28 mouse cellular contexts compared by ENCODE assay signal in the genomic region with DNA sequence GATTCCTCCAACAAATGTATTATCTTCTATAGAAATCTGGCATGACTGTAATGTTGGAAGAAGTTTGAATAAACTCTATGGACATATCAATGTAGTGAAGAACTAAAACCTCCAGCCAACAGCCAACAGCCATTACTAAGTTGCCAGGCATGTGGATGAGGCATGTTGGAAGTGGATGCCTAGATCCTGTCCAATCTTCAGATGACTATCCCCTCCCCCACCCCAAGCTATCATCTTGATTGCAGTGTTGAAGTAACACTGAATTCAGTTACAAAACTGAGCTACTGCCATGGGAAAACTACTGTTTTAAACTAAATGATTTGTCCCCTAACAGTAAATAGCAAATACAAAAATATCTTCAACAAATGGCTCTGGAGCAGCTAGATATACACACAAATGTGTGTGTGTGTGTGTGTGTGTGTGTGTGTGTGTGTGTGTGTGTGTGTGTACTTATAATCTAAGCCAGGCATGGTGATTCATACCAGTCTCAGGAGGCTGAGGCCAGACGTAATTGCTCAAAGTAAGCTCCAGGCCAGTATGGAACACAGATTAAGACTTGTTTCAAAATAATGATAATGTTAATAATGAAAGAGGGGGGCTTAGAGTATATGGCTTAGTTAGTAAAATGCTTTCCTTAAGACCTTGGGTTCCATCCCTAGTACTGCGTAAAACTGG. TPM values are rescaled to one million over a fixed set of nuclear protein-coding genes. Genes with fewer than 3 reads are reported as not detected.
DNase-seq lines count a peak whose midpoint lies in the region; ATAC-seq and TF ChIP-seq lines count a peak whose summit lies in the region.
"Had no signal": no experiment of that assay in that cellular context is flagged by ENCODE, and none has a peak within 500 bp of the region (broad histone marks: within the 10 kb centered on the region; RNA-seq: fewer than 3 reads in every experiment).

No protein-coding gene starts in this region.

- TF ChIP-seq CTCF in embryonic fibroblast, embryonic 13.5 days (IDR thresholded peaks at IDR 0.05; ENCODE audit: borderline replicate concordance, insufficient read depth, low read length) = no peak

- H3K27ac ChIP-seq in embryonic fibroblast, embryonic 13.5 days (ENCODE audit: insufficient read depth, low read length) = peak overlapping the region; percentile 83
- no peak overlapping the region for H3K27ac ChIP-seq in midbrain, embryonic 14.5 days (replicated peaks; ENCODE audit: low read depth, low read length)
- H3K27ac ChIP-seq: embryonic facial prominence, embryonic 10.5 days; embryonic facial prominence, embryonic 12.5 days; forebrain, embryonic 10.5 days; forebrain, embryonic 13.5 days; forebrain, embryonic 15.5 days had no signal

- ATAC-seq in midbrain, embryonic 14.5 days (ENCODE audit: low FRiP score, low TSS enrichment) = no peak
- ATAC-seq: CD4-positive, CD25-positive, alpha-beta regulatory T cell, adult 4 months; forebrain, embryonic 13.5 days; forebrain, embryonic 15.5 days; forebrain, postnatal 0 days had no signal

- H3K36me3 ChIP-seq in midbrain, embryonic 14.5 days (ENCODE audit: control insufficient read depth, insufficient read depth, low read length) = no peaks in the 10 kb centered on the region
- H3K36me3 ChIP-seq: embryonic facial prominence, embryonic 10.5 days; embryonic facial prominence, embryonic 12.5 days; forebrain, embryonic 10.5 days; forebrain, embryonic 15.5 days; G1E had no signal

- H3K4me1 ChIP-seq in embryonic fibroblast, embryonic 13.5 days (ENCODE audit: control insufficient read depth, insufficient read depth, low read length) = peaks cover 6% of the 10 kb centered on the region; the same call in 1 of the 2 replicates
- no peaks in the 10 kb centered on the region for H3K4me1 ChIP-seq in midbrain, embryonic 14.5 days (ENCODE audit: control insufficient read depth, insufficient read depth, low read length)
- H3K4me1 ChIP-seq: embryonic facial prominence, embryonic 10.5 days; embryonic facial prominence, embryonic 12.5 days; forebrain, embryonic 10.5 days; forebrain, embryonic 13.5 days; forebrain, embryonic 15.5 days had no signal

- H3K4me3 ChIP-seq in embryonic fibroblast, embryonic 13.5 days (ENCODE audit: insufficient read depth, low read length) = no peak overlapping the region
- no peak overlapping the region for H3K4me3 ChIP-seq in midbrain, embryonic 14.5 days (replicated peaks; ENCODE audit: low read depth, low read length)
- H3K4me3 ChIP-seq: embryonic facial prominence, embryonic 10.5 days; embryonic facial prominence, embryonic 12.5 days; erythroblast, embryonic 14.5 days; forebrain, embryonic 10.5 days; forebrain, embryonic 13.5 days; forebrain, embryonic 15.5 days had no signal

- DNase-seq in heart, adult 11 months = peak; percentile 88
- no peak for DNase-seq in heart, adult 9 months (ENCODE audit: low spot score in 2 of 2)
- DNase-seq in MN1 (ENCODE audit: low spot score) = peak; percentile 11
- DNase-seq in NIH3T3 (ENCODE audit: low read depth) = peak; percentile 93
- DNase-seq in frontal cortex, postnatal 14 days (ENCODE audit: low spot score in 2 of 2) = no peak
- DNase-seq in right cerebral cortex, postnatal 14 days = no peak
- no peak for DNase-seq in midbrain, embryonic 14.5 days
- DNase-seq: adrenal gland, adult 8-10 months; adrenal gland, postnatal 14 days; adrenal gland, postnatal 36 days; B cell, adult 2 months; cerebellum, adult 11-12 months; cerebellum, adult 2 months; cerebellum, adult 9-10 months; cerebellum, postnatal 10 days; cerebellum, postnatal 25 days; forebrain, postnatal 0 days had no signal

- no peak overlapping the region for H3K4me2 ChIP-seq in midbrain, embryonic 14.5 days (ENCODE audit: low read length)
- H3K4me2 ChIP-seq: embryonic facial prominence, embryonic 12.5 days; forebrain, embryonic 13.5 days; forebrain, embryonic 15.5 days had no signal

- no peaks in the 10 kb centered on the region for H3K27me3 ChIP-seq in midbrain, embryonic 14.5 days (ENCODE audit: control insufficient read depth, insufficient read depth, low read length)
- H3K27me3 ChIP-seq: CH12.LX; embryonic facial prominence, embryonic 12.5 days; forebrain, embryonic 13.5 days; forebrain, embryonic 15.5 days had no signal

- no peak overlapping the region for H3K9ac ChIP-seq in midbrain, embryonic 14.5 days (replicated peaks; ENCODE audit: low read length)
- H3K9ac ChIP-seq: embryonic facial prominence, embryonic 12.5 days; forebrain, embryonic 13.5 days; forebrain, embryonic 15.5 days; forebrain, postnatal 0 days had no signal

- no peak for TF ChIP-seq POLR2A in embryonic fibroblast, embryonic 13.5 days (IDR thresholded peaks at IDR 0.05; ENCODE audit: low read depth, low read length)

- no peaks in the 10 kb centered on the region for H3K9me3 ChIP-seq in midbrain, embryonic 14.5 days (ENCODE audit: control insufficient read depth, low read length)
- H3K9me3 ChIP-seq: embryonic facial prominence, embryonic 10.5 days; embryonic facial prominence, embryonic 12.5 days; forebrain, embryonic 10.5 days; forebrain, embryonic 13.5 days; forebrain, embryonic 15.5 days; G1E had no signal

- WGBS in midbrain, embryonic 14.5 days = 89% methylated on average over 2 of the region's 2 CpGs

RNA-seq across cellular contexts. Expression of a gene that starts 12.4 kb away (rescaled TPM):
- 49.9 and 52.8 TPM in 2 replicates for polyA plus RNA-seq in embryonic fibroblast, embryonic 13.5 days (2011; ENCODE audit: insufficient read length, low read depth, missing spikeins)
- 17.9 and 19.9 TPM in 2 replicates for polyA plus RNA-seq in midbrain, embryonic 14.5 days (2014; fragmentation: Nextera tagmentation; extraction: Ambion mirVana)

RNA-seq across cellular contexts. Expression of a gene that starts 17.8 kb away (rescaled TPM):
- polyA plus RNA-seq in embryonic fibroblast, embryonic 13.5 days (2011; ENCODE audit: insufficient read length, low read depth, missing spikeins) = not detected in 2 replicates
- polyA plus RNA-seq in midbrain, embryonic 14.5 days (2014; fragmentation: Nextera tagmentation; extraction: Ambion mirVana) = 1.5 TPM in 2 replicates
- polyA plus RNA-seq: CD4-positive, CD25-positive, alpha-beta regulatory T cell, adult 4 months; cerebellum, adult 2 months; cortical plate, adult 2 months; erythroblast, embryonic 14.5 days; G1E had no signal

Comparison
In these comparisons a context has a peak if more than half of its experiments do, and no peak if none do; other contexts are left out.
1. DNase-seq: peak in heart, adult 11 months (single experiment), MN1 (single experiment) and NIH3T3 (single experiment); none in heart, adult 9 months (0 of 2), frontal cortex, postnatal 14 days (0 of 2), right cerebral cortex, postnatal 14 days (single experiment) and midbrain, embryonic 14.5 days (single experiment).